Mouse (Mus musculus): ENCODE results near the gene Tnfrsf4.

Gene Tnfrsf4

DNA sequence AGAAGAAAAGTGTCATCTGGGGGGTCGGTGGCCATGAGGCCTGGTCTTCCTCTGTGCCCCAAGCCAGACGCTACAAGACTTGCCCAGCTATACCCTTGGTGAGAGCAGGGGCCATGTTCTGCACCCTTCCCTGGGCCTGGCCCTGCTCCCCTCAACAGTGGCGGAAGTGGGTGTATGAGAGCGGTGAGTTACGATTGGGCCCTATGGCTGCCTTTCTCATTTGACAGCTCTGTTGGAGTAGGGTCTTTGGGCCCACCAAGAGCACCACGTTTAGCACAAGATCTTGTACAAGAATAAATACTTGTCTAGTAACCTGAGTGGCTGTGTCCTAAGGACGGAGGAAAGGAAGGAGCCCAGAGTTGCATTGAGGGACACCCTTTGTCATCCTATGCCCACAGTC is 14.9 kb downstream of the Tnfrsf4 start:
- no peak for DNase-seq (ENCODE audit: low spot score in 2 of 2)

DNA sequence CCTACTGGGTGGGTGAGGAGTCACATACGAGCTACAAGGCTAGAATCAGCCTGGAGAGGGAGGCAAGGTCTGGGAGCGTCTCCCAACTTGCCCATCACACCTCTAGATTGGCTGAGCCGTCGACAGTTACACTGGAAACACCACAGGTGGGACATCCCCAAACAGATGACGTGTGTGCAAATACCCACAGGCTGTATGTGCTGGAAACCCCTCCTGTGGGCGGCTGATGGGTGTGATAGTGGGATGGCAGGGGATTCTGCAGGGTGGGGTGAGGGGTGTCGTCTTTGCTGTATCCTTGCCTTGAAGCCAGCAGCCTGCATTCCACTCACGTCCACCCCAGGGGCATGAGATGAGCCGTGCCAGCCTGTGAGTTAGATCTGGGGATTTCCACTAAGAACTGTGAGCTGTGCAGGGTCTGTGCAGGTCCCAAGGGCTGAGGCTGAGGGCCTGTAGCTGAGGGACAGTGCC is 17.0 kb downstream of the Tnfrsf4 start:
- no peak for DNase-seq (ENCODE audit: low spot score in 2 of 2)

DNA sequence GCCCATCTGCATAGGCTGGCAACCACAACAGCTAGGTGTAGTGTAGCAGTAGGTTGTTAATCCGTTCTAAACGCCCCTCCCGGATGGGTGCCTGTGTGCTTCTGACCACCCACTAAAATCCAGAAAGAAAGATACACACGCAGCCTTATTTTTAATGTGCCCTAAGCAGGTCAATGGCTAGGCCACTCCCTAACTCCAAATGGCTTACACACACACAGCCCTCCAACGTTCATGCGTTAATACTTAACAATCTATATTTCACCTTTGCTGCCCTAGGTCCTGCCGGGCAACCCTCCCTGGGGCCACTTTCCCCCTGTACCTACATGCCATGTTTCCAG is 17.6 kb downstream of the Tnfrsf4 start:
- DNase-seq (ENCODE audit: low spot score in 2 of 2), result no peak

DNA sequence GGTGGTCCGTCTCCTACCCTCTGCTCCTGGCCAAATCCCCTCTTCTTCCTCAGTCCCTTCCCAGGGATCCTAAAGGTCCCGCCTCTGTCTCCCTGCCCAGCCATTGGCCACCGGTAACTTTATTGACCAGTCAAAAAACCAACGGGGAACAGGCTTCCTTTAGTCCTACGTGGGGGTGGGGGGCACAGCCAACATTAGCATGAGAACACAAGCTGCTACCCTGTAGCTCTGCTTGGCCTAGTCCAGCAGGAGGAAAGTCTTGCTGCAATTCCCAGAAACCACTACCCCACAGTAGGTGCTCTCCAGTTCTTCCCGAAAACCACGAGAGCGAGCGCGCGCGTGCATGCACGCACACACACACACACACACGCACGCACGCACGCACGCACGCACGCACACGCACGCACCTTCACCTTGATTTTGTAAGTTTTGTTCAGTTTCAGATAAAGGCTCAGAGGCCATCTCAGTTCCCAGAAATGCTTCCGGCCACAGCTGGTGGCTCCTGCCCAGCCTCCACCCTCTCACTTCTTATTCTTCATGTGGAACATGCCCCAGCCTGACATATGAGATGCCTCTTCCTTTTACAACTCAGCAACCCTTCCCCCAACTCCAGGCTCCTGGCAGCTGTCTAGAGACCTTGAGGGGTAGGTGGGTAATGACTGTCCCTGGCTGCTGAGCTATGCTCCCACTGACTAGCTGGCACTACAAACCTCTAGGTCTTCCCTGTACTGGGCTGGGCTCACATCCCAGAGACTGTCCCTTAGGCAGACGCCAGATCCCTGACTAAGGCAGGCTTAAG is 18.1 kb downstream of the Tnfrsf4 start:
- peak; percentile 45 to 73 for DNase-seq (ENCODE audit: low spot score in 2 of 2)

DNA sequence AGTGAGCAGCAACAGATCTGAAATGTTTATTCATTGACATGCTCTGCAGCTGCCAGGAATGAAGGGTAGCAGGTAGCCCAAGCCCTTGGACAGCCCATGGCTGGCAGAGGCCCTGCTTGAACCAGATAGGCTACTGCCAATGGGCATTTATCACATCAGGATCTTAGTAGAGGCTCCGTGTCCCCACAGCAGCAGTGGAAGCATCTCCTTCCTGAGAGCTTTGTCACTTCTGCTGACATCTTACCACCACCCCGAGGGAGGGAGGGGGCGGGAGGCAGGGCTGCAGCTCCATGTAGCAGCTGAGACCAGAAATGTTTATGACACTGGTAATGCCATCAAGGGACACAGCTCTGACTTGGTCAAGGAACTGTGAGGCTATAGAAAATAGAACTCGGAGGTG is 19.2 kb downstream of the Tnfrsf4 start:
- DNase-seq (ENCODE audit: low spot score in 2 of 2), result no peak

DNA sequence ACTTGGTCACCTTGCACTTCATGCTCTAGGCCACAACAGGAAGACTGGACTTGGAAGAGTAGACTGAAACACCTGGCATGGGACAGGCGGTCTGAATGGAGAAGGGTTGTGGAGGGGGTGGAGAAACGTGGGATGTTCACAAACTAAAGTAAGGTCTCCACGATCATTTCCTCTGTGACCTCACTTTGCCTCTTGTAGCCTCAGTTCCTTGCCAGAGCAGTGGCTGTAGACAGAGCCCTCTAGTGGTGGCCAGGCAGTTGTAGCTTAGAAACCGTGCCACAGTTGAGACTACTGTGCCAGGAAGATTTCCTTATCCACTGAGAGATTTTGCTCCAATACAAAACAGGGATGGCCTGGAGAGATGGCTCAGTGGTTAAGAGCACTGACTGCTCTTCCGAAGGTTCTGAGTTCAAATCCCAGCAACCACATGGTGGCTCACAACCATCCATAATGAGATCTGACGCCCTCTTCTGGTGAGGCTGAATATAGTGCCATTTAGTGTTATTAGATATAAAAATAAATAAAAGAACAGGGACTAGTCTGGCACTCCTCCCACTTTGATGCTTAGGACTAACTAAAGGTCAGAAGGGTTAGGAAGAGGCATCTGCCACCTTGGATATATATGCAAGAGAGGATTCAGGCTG is 20.0 kb downstream of the Tnfrsf4 start:
- peak; percentile 51 to 76 for DNase-seq (ENCODE audit: low spot score in 2 of 2)

DNA sequence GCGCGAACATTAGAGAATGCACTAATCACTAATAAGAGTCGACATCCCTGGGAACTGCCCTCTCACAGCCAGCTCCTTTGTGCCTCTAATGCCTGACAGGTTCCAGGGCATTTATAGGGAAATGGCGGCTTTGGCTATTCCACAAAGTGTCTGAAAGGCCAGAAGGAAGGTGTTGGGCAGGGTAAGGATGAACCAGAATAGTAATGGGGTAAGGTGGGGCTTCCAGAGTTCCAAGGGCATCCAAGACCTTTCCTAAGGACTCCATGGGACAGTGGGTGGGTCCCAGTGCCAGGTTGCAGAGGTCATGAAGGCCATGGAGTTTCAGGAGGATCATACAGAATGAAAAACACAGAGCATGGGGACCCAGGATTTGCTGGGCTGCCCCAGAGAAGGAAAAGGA is 20.7 kb downstream of the Tnfrsf4 start:
- no peak for DNase-seq (ENCODE audit: low spot score in 2 of 2)

DNA sequence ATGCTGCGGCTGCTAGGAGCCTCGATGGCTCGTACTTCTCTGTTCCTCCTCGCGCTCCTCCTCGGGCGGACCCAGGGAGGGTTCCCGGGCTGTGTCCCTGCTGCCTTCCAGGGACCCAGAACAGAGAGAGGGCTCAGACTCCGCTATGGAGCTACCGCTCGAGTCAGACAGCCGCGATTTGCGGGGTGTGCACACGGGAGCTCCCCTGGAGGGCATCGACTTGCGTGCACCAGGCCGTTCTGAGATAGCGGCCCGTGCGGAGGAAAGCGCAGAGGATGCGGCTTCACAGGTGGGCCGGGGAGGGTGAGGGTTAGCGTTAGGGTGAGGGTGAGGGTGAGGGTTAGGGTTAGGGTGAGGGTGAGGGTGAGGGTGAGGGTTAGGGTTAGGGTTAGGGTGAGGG is 21.3 kb downstream of the Tnfrsf4 start:
- peak in 1 of 2 experiments; percentile 67 for DNase-seq (ENCODE audit: low spot score in 2 of 2)

DNA sequence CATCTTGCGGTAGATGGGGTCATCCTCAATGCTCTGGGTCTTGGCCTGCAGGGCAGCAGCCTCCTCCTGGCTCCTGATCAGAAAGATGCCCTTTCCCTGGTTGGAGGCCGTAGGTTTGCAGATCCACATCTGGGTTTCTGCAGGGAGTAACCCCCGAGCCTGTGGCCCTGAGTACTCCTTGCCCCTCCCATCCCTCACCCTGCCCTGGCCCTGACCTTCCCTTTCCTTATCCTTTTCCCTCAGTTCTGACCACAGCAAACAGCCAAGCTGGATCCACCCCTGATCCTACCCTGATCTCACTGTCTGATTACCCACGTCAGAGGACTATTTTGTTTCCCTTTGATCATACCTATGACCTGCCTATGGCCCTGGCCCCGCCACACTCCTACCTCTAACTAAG is 31.1 kb downstream of the Tnfrsf4 start:
- no peak for DNase-seq (ENCODE audit: low spot score in 2 of 2)

DNA sequence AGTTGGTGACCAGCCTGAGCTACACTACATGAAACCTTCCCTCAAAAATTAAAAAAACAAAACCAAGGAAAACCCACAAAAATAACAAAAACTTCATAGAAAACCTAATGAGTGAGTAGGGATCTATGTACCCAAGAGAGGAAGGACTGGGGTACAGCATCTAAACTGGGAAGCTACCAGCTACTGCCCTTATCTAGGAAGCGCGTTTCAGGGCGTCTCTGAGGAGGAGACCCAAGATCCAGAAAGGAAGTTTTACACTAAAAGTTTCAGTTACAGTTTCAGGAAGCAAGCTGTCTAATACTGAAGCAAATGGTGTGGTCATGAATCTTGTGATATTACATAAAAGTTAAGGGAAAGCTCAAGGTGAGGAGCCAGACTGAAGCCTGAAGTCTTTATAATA is 36.1 kb downstream of the Tnfrsf4 start:
- DNase-seq (ENCODE audit: low spot score in 2 of 2), result no peak

DNA sequence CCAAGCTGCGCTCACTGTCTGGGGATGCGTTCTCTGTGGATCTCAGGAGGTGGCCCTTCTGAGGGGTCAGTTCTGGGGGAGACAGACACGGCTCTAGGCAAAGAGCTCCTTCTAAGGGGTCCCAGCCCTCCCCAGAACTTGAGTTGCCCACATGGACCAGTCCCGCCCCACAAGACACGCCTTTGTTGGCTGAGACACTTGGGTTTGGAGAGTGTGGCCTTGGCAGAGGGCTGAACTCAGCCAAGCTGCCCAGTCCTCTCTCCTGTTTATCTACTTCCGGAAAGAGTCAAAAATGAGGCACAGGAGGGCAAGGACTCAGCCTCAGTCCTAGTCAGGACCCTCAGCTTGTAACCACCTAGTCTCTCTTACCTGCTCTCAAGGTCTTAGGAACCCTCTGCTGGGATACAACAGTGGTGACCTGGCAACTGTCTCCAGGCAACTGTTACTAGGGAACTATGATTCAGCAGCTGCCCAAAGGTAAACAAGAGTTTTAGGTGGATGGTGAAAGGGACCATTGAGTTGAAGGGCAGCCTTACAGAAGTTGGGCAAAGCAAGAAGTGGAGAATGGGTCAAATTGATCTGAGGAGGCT is 36.8 kb downstream of the Tnfrsf4 start:
- no peak for DNase-seq (ENCODE audit: low spot score in 2 of 2)

DNA sequence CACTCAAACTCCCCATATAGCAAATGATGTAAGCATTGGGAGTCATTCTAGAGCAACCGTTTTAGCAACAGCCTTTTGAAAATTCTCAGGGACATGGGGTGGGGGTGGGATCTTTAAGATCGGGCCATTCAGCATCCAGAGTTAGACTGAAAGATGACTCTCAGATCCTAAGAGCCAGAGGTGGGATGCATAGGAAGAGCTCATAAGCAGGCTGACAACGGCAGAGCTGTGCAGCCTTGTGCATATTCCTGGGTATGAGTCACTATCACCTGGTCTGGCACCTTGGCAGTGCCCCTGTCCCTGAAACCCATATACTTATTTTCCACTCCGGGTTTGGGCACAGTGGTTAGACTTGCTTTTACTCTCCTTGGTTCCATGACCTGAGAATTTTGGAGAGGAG is 39.5 kb downstream of the Tnfrsf4 start:
- no peak for DNase-seq (ENCODE audit: low spot score in 2 of 2)

DNA sequence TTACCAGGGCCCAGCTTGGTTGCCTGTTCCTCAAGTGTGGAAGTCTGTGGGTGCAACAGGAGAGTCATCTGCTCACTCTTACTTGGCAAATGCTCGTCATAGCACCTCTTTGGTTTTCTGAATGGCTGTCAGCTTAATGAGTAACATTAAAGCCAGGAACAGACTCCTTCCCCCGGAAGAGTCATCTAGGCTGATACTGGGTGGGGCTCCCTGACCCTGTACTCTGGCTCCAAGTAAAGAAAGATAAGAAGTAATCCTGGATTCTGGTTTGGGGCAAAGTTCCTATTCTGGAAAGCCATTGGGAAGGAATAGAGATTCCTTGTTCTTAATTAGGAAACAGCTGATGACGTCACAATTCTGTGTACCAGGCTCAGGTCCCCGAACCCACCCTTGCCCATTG is 40.5 kb downstream of the Tnfrsf4 start:
- no peak for DNase-seq (ENCODE audit: low spot score in 2 of 2)

DNA sequence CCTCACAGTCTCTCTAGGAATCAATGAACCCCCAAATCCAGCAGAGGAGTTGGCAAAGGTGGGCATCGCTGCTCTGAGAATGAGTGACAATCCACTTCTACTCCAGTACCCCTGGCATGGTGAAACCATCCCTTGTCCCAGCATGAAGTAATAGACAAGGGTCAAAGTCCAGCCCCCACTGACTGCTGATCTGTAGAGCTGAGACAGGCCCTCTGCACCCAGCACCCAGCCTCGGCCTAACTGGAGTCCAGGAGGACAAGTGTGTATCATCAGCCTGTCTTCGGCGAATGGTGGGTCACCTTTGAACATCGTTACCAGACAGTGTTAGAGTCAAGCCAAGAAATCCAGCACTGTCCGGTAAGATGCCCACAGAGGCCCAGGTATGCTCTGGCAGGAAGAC is 41.0 kb downstream of the Tnfrsf4 start:
- DNase-seq (ENCODE audit: low spot score in 2 of 2), result no peak

DNA sequence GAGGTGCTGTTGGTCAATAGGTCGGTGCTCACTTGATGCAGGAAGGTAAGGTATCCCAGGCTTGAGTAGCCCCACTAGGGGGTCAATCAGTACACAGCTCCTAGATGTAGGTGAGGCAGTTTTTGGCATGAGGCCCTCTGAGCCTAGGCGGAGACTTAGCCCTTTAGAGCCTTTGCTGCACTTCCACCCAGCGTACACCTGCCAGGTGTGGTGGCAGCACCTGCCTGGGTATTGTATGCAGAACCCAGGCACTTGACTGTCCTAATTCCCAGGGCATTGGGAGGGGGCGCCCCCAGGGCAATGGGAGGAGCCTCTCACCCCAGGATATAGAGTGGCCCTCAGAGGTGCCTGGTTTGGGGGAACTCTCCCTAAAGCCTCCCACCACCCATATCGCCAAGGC is 41.5 kb downstream of the Tnfrsf4 start:
- DNase-seq (ENCODE audit: low spot score in 2 of 2), result no peak

DNA sequence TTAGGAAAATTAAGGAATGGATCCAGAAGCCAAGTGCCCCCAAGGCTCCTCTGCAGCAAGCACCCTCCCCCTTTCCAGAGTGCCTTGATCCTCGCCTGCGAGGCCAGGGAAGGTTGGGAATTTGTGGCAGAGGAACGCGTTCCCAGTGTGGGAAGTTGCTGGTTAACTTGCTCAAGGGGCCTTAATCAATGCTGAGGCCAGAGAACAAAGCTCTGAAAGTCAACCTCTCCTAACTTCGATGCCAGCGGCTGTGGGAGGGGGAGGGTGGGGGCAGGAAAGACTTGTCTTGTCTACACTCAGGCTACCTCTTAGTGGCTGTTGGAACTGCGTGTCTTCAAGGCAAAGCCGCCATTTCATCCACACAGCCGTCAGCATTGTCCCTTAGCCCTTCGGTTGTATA is 44.1 kb downstream of the Tnfrsf4 start:
- no peak for DNase-seq (ENCODE audit: low spot score in 2 of 2)

DNA sequence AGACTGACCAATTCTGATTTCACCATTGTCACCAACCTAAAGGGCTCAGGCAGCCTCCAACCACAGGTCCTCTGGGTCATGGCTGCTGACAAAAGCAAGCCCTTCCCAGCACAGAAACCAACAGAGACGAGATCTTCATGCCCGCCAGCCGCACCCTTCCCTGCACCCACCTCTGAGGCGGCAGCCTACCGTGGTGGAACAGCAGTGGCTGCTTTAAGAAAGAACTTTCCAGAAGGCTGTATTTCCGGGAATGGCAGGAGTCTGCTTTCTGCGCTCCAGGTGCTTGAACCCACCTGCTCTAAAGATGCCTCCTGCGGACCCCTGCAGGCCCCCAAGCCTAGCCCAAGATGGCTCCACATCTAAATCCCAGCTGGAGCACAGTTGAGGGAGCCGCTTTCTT is 45.2 kb downstream of the Tnfrsf4 start:
- DNase-seq (ENCODE audit: low spot score in 2 of 2), result no peak

DNA sequence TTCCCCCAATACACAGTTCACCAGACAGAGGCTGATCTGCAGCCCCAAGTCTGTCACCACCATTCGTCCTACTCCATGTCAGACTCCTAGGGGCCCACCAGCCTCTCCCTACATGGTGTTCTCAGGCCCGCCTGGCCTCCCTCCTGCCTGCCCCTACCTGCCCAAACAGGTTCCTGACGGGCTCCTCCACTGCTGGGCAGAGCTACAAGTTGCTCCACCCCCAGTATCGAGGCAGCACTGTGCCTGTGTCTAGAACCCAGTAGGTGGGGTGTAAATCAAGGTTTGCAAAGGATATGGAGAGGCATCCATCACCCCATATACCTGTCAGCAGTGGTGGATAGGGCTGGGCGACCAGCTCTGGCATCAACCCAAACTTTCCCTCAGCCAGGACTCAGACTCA is 45.6 kb downstream of the Tnfrsf4 start, which contains the start of gene Ttll10:
Gene Ttll10 (minus strand): TSS at position 154 of the 400 bp plus-strand sequence.
- DNase-seq (ENCODE audit: low spot score in 2 of 2), result no peak

DNA sequence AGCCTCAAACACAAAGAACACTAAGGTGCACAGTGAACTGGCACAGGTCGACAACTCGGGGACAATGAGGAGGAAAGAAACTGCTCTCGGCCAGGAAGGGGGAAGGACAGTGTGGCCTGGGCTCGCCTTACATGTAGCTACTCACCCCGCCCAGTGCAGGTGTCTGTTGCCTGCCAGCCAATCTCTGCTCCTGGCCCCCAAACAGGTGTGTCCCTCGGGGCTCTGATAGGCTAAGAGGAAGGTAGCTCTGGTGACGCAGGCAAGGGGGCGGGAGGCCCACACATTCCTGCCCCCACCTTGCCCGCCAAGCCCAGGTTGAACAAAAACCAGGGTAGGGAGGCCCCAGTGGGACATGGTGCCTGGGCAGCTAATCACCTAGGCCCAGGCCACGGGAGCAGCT is 46.1 kb downstream of the Tnfrsf4 start:
- DNase-seq (ENCODE audit: low spot score in 2 of 2), result no peak

DNA sequence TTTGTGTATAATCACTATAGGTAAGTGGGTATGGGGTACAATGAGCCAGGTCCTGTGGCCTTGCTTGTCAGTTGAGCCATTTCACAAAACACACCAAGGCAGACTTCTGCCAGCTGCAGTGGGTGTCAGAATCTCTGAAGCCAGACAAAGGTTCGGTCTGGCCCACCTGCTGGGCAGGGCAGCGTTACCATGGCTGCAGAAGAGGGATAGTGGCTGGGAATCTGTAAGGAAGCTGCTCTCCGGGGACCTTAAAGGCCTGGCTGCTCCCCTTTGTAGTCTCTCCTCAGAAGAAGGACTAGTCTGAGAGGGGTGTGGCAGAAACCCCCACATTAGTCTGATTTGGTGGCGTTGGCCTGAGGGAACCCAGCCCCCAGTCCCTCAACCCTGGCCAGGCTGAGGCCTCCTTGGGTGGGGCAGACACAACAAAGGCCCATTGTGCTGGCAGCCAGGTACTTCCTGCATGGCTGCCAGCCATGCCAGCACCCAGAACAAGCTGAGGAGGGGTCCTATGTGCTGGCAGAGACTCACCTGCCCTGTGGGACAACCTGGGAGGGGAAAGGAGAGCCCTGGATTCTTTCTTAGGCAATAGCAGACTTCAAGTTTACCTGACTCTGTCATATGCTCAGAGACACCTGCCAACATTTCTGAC is 50.3 kb downstream of the Tnfrsf4 start:
- DNase-seq (ENCODE audit: low spot score in 2 of 2), result no peak

DNA sequence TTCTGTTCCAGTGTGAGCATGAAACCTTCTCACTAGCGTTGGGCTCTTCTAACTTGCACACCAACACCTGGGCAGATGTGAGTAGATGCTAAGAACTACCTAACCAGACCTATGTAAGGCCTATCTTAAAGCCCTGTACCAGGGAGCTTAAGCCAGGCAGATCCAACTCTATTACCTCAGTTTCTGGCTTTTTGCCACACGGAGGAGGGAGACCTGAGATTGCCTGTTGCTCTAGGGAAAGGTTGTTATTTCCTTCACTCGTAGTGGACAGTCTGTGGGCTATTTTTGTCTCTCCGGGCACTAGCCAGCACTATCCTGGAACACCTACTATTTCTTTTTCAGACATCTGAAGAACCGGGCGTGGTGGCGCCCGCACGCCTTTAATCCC is 50.9 kb downstream of the Tnfrsf4 start:
- DNase-seq (ENCODE audit: low spot score in 2 of 2), result no peak

DNA sequence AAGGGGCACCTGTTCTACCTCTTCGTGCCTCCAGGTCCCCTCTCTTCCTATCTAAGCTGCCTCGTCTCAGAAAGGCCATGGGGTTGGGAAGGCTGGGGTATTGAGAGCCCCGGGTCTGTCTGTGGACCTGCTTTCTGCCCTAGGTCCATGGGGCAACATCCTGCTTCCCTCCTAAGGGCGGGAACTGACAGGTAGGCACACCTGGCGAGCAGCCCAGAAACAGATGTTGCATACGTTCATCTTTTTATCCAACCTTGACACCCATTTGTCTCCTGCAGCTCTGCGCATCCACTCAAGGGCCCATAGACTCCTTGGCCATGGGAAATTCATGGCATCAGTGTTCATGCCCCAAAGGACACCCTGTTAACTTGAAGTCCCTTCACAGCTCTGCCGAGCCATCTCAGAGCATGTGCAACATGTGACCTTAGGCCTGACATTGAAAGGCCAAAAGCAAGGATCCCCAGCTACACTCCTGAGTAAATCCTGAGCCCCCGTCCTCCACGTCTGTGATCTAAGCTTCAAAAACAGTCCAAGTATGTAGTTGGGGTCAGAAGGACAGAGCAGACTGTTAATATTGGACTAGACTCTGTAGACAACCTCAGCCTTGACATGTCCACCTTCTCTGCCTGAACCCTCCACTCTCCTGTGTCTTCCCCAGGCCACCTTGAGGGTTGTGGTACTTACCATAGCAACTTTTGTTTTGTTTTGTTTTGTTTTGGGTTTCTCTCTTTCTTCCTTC is 51.7 kb downstream of the Tnfrsf4 start:
- no peak for DNase-seq (ENCODE audit: low spot score in 2 of 2)
